Mouse (Mus musculus): ENCODE measurements around the gene Snrpg.
A peak's percentile ranks its signal among the peaks of the same experiment; 100 is the strongest.

Snrpg gene

GRCm38 (mm10) chr6:86398986-86399385 is 27.9 kb downstream of the Snrpg start:
- no peak for DNase-seq (ENCODE audit: low read depth, low spot score)

- no peak for DNase-seq (ENCODE audit: low read depth, low spot score)
These were observed 28.9 kb downstream of the Snrpg start for GRCm38 (mm10) chr6:86399995-86400394.

GRCm38 (mm10) chr6:86400972-86401371 is 29.9 kb downstream of the Snrpg start:
- DNase-seq (ENCODE audit: low read depth, low spot score), result peak; percentile 43

- DNase-seq (ENCODE audit: low read depth, low spot score), result no peak
These were observed 31.8 kb downstream of the Snrpg start for GRCm38 (mm10) chr6:86402681-86403607.

GRCm38 (mm10) chr6:86403728-86404099 is 32.6 kb downstream of the Snrpg start:
- peak; percentile 71 for DNase-seq (ENCODE audit: low read depth, low spot score)

GRCm38 (mm10) chr6:86404100-86404861 is 33.2 kb downstream of the Snrpg start, which contains the start of gene Tia1:
TSS of gene Tia1 (plus strand) at chr6:86404219.
- DNase-seq (ENCODE audit: low read depth, low spot score), result peak; percentile 92

- DNase-seq (ENCODE audit: low read depth, low spot score), result no peak
These were observed 33.9 kb downstream of the Snrpg start for GRCm38 (mm10) chr6:86404996-86405395.

GRCm38 (mm10) chr6:86406306-86406705 is 35.2 kb downstream of the Snrpg start:
- DNase-seq (ENCODE audit: low read depth, low spot score), result no peak

- DNase-seq (ENCODE audit: low read depth, low spot score), result no peak
These were observed 47.6 kb downstream of the Snrpg start for GRCm38 (mm10) chr6:86418711-86419110.

GRCm38 (mm10) chr6:86419239-86419638 is 48.1 kb downstream of the Snrpg start:
- DNase-seq (ENCODE audit: low read depth, low spot score), result no peak

- no peak for DNase-seq (ENCODE audit: low read depth, low spot score)
These were observed 49.4 kb downstream of the Snrpg start for GRCm38 (mm10) chr6:86420491-86420890.

- no peak for DNase-seq (ENCODE audit: low read depth, low spot score)
These were observed 55.3 kb downstream of the Snrpg start, which contains the start of gene Gm44790 for GRCm38 (mm10) chr6:86426358-86426757. TSS of gene Gm44790 (plus strand) at chr6:86426658.

Data from c-Kit-negative CD71-positive TER-119-positive erythroid progenitor cells, embryonic 14.5 days (primary cell).